Mouse (Mus musculus) erythroblast, embryonic 14.5 days (primary cell): ENCODE results near the gene Plekhh1.

Source experiments
- GATA1 ChIP-seq: IDR thresholded peaks from 2 replicates; pipeline ENCODE4 v1.6.1; 2012; ENCODE audit warnings: low read length, inconsistent platforms, mixed read lengths
- TAL1 ChIP-seq: IDR thresholded peaks from 3 replicates; pipeline ENCODE4 v1.6.1; 2012; ENCODE audit warnings: low read length, inconsistent platforms, mixed read lengths

DNA sequence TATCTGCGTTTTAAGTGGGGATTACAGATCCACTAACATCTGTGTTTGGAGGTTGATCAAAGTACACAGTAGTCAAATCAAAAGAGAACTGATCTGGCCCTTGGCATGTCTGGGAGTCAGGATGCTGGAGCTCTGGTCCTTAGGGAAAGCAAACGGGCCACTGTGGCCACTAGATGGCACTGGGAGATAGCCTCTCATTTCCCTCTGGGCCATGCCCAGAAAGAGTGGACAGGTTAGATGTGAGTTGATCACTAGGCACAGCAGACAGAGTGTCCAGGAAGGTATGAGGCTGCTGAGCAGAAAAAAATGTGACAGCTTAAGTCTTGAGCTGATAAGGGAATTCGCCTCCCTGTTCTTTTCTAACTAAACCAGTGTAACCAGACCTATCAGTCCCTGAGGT lies 6.1 kb upstream of the Plekhh1 start:
- TF ChIP-seq TAL1 (no peak), GATA1 (no peak)
